Mouse (Mus musculus) spleen, postnatal 10 days (tissue): ENCODE data around the gene Trmt1.

Source experiments
- DNase-seq, 2 experiments: peaks; one replicate each; pipeline ENCODE4 v3.0.0; 2021 to 2022; ENCODE audit warnings: low spot score in 2 of 2

Gene Trmt1

DNA sequence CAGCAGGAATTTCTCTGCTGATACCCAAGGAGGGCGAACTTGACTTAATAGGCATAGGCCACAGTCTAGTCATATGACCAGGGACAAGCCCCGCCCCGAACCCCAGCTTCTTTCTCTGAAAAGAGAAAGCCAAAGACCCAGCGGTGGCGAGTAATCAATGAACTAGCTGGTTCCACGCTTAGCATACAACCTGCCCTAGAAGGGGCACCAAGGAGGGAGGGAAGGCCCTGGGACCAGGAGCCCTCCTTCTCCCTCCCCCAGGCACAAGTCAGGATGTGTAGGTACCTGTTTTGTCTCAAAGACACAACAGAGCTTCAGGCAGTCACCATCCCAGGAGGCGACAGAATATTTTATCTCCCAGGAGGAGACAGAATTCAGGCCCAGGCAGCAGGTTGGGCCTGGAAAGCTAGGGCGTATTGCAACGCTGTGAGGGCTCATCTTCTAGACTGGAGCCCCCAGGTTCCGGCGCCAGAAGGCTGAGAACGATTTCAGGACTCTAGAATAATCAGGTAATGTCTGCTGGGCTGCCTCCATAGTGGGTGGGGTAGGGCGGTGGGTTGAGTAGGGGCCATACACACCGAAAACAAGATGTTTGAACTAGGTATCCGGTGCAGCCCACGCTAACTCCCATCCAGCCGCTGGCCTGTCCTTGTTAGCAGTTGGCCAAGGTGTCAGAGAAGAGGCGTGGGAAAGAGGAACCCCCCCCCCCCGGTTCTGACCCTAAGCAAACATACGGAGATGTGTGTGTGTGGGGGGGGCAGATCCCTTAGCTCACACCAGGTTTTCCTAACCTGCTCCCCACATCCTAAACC is at the start of gene Trmt1:
Gene Trmt1 (plus strand): TSS at position 117 of the 812 bp plus-strand sequence.
- DNase-seq, result peak; percentile 60 to 78

DNA sequence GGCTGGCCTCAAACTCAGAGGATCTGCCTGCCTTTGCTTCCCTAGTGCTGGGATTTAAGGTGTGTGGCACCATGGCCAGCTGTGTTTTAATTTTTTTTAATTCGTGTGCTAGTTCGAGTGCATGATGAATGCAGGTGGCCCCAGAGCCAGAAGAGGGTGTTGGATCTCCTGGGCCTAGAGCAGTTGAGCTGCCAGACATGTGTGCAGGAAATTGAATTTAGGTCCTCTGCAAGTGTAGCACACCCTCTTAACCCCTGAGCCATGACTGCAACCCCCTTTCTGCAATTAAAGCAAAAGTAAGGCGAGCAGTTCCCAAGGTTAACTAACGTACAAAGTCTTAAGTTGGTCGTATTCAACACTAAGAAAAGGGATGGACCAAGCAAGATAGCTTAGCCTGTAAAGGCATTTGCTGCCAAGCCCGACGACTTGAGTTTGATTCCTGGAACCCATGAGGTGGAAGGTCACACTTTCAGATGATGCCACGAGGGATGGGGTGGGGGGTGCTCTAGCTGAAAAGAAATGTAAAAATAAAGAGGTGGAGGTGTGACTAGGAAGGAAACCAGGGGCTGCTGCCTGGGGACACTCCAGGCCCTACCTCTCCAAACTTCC is 48.1 kb upstream of the Trmt1 start:
- DNase-seq, result no peak

DNA sequence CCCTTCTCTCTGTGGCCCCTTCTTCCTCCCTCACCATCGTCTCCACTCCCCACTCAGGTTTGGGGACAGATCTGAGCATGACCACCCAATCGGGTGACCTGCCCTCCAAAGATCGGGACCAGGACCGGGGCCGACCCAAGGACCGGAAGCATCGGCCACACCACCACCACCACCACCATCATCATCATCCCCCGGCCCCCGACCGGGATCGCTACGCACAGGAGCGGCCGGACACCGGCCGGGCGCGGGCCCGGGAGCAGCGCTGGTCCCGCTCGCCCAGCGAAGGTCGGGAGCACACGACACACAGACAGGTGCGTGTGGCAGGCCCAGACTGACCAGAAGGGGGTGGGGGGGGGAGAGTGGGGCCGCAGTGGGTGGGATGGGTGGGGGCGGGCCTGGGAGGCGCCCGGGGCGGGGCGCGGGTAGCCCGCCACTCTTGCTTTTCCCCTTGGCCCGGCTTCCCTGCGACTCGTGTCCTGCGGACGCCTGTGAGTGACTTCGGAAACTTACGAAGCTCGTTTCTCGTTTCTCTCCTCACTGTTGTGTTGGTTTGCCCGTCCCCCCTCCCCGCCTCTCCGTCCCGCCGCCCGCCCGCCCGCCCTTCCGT is 47.4 kb upstream of the Trmt1 start:
- peak; percentile 50 to 52 for DNase-seq

DNA sequence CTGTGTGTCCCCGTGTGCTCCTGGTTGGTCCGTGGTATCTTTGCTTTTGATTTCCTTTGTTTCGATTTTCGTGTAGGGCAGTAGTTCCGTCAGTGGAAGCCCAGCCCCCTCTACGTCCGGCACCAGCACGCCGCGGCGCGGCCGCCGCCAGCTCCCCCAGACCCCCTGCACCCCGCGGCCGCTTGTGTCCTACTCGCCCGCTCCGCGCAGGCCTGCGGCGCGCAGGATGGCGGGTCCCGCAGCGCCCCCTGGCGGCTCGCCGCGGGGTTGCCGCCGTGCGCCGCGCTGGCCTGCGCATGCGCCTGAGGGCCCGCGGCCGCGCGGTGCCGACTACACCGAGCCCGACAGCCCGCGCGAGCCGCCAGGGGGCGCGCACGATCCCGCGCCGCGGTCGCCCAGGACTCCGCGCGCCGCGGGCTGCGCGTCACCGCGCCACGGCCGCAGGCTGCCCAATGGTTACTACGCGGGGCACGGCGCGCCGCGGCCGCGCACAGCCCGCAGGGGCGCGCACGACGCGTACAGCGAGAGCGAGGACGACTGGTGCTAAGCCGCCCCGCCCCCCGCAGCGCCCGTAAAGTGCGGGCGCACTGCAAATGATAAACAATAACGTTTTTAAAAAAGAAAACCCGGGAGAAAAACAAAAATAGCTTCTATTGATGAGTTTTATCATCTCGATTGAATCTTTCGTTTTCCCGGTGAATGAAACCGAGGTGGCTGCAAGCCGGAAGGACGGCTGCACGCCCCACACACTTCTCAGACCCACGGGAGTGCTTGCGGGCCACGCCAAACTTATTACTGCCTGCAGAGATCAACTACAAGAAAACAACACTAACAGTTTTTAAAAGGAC is 46.7 kb upstream of the Trmt1 start:
- peak; percentile 94 to 96 for DNase-seq

DNA sequence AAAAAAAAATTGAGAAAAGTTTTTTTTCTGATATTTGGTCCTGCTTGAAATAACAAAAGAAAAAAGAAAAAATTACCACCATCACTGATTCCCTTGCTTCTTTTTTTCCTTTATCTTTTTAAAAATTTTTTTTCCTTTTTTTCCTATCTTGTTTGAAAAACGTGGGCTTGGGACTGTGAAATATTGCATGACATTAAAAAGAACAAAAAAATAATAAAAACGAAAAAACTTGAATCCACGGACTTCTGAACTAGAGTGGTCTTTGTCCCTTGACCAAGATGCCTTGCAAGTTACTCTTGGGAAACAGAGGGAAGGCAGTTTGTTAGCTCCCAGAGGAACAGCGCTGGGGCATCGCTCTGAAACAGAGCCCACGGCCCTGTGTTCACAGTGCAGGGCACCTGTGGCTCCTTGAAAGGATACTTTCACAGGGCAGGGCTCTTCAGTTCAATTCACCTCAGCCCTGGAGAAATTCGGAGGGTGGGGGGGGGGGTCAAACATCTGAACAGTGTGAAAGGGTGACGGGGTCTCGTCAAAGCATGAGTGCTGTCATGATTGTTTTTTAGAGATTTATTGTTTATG is 46.0 kb upstream of the Trmt1 start:
- no peak for DNase-seq

DNA sequence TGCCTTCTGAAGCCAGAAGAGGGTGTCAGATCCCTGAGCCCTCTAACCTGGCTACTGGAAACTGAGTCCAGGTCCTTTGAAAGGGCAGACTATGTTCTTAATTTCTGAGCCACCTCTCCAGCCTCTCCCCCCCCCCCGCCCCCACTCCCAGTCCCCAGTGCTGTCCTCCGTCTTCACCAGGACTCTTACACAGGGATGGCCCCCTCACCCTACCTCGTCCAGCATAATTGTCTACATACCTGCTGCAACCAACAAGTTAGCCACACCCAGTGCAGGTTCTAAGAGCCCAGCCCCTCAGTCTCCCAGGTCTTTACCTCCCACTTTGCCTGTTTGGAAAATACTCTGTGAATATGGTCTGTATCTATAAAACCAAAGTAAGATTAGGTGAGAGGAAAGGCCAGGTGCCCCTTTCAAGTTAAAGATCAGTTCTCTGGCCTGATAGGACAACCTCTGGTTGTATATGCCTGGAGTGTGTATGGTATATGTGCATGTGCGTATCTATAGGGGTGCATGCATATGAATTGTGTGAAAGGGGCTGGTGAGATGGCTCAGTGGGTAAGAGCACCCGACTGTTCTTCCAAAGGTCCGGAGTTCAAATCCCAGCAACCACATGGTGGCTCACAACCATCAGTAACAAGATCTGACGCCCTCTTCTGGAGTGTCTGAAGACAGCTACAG is 45.4 kb upstream of the Trmt1 start:
- DNase-seq, result no peak

DNA sequence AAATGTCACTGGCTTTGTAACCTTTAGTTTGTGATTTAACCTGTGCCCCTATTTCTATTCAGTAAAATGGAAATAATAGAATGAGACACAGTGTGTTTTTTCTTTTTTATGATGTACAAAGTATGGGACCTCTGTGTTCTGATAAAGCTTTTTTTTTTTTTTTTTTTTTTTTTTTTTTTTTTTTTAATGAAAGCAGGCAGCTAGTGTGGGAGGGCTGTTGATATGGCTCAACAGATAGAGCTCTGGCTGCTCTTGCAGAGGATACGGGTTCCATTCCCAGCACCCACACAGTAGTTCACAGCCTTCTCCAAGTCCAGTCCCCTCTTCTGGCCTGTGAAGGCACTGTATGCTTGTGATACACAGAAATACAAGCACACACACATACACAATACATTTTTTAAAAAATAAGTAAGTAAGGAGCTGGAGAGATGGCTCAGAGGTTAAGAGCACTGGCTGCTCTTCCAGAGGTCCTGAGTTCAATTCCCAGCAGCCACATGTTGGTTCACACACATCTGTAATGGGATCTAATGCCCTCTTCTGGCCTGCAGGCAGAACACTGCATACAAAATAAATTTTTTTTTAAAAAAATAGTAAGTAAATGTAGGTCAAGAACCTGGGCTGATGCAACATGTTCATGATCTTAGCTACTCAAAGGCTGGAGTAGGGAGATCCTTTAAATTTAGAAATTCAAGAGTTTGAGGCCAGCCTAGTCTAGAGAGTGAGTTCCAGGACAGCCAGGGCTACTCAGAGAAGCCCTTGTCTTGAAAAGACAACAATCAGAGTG is 44.3 kb upstream of the Trmt1 start:
- no peak for DNase-seq

DNA sequence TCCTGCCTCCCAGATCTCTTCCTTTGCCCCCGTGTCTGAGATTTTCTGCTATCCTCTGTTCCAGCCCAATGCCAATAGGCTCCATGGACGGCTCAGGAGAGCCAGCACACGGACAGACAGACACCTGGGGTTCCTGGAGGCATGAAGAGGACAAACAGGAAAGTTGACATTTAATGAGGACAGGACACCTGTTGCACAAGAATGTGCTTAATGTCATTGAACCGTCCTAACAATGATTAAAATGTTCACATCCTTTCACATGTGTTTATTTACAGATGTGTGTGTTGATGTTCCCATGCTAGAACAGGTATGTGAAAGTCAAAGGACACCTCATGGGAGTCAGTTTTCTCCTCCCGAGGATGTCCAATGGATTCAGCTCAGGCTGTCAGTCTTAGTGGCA is 43.1 kb upstream of the Trmt1 start:
- no peak for DNase-seq

DNA sequence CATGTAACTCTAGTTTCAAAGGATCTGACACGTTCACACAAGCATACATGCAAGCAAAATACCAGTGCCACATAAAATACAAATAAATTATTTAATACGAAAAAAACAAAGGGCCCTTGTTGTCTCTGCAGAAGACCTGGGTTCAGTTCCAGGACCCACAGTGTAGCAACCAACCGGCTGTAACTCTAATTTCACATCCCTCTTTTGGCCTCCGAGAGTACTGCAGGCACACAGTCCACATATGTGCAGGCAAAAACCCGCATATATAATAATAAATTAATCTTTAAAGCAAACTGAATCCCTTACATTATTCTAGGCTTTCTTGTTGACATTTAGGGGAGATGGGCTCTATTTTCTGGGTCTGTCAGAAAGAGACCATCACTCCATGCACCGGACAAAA is 39.3 kb upstream of the Trmt1 start:
- DNase-seq, result peak in 1 of 2 experiments; percentile 54

DNA sequence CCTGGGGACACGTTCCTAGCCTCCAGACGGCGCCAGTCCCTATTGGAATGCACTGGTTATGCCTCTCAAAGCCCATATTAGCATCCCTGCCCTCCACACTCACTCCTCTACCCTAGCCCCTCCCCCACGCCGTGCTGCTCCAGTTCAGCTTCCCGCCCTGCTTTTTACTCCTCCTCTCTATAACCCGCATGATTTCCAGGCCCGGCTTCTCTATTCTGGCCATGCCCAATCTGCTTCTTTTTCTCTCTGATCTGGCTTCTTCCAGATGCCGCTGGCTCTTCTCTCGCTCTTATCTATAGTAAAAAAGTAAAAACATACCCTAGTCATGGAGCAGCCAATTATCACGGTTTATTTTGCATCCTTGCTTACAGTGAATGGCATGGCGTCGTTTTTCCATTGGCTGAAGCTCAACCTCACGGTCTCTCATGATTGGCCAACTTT is 38.6 kb upstream of the Trmt1 start:
- no peak for DNase-seq

DNA sequence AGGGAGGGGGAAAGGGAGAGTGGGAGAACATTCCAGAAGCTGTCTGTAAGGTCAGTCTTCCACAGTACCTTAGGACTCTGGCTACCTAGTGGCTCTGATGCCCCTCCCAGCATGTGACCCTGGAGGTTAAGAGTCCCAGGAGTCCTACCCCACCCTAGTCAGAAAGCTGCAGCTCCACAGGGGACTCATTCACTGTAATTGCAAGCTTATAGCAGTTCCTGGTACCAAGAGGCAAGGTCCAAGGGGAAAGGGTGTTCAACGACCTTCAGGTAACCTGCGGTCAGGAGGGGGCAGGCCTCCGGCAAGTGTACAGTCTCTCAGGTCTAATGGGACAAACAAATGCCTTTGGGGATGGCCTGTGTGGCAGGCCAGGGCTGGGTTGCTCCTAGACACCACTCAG is 35.9 kb upstream of the Trmt1 start:
- DNase-seq, result no peak

DNA sequence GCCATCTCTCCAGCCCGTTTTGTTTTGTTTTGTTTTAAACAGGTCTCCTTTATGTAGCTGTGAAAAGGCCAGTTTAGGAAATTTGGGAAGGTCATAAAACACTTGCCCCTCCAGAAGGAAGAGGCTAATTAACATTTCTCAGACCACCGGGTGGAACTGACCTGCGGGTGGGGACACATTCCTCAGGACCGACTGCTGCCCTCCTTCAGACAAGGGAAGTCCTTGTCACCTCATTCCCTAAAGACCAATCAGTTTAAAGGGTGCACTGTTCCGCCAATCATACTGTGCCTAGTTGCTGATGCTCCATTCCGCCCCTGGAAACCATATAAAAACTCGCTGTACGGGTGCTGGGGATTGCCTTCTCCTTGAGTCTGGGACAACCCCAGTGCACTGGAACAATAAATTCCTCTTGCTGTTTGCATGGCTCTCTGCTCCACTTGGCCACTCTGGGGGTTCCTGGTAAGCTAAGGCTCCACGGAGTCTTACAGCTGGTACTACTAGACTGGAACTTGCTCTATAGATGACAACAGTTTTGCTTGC is 32.9 kb upstream of the Trmt1 start:
- DNase-seq, result no peak

DNA sequence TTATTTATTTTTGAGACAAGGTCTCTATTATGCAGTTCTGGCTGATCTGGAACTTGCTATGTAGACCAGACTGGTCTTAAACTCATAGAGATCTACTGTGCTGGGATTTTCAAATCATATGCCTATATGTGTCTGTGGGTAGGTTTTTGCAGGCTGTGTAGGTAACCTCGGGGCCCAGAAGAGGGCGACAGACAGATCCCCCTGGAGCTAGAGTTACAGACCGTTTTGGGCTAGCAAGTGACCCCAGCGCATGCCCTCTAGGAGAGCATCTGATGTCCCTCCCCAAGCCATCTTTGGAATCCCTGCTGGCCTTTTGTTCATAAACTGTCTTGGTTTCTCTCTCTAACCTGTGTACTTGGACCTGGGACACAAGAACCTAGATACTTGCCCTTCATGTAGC is 31.5 kb upstream of the Trmt1 start:
- peak in 1 of 2 experiments; percentile 50 for DNase-seq

DNA sequence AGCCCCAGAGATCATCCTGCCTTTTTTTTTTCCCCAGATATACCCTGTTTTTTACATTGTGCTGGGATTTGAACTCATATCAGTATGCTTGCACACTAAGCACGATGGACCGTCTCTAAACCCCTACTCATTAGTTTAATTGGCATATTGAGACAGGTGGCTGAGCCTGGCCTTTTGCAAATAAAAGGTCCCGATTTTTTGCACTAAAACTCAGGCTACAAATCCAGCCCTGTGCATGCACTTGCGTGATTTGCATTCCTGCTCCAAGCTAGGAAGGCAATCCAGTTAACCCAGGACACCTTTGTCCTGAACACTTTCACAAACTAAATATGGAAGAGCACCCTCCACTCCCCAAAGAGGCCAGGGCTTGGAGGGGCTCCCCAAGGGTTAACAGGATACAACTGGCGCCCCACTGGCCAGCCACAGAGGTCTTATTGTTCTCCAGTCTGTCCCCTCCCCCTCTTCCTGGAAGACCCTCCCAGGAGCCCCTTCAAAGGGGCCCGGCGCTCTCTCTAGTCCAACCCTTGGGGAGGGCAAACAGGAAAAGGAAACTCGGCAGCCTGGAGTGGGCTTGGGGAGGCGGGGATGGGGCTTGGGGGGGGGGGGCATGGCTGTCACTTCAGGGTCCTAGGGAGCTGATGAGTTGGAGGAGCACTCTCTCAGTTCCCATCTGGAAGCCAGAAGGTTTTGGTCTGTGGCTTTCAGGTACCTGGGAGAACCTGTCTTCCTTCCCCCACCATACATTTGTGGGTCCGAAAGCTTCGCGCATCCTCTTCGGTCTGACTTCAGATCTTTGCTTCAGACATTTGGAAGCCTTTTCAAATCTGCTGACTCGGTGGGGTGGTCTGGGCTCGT is 30.5 kb upstream of the Trmt1 start:
- no peak for DNase-seq

DNA sequence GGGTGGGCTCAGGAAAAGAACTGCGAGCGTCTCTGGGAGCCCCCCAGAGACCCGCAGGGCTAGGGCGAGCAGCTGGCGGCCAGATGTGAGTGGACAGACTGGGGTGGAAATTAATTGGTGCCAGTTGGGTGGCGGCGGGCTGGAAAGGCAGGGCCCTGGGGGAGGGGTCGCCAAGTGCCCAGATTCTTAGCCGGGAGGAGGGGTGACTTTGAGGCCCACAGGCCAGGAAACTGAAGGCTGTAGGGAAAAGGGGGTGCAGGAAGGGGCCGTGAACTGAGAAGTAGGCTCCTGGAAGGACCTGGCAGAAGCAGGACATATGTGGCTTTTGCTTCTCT is 29.9 kb upstream of the Trmt1 start:
- no peak for DNase-seq

DNA sequence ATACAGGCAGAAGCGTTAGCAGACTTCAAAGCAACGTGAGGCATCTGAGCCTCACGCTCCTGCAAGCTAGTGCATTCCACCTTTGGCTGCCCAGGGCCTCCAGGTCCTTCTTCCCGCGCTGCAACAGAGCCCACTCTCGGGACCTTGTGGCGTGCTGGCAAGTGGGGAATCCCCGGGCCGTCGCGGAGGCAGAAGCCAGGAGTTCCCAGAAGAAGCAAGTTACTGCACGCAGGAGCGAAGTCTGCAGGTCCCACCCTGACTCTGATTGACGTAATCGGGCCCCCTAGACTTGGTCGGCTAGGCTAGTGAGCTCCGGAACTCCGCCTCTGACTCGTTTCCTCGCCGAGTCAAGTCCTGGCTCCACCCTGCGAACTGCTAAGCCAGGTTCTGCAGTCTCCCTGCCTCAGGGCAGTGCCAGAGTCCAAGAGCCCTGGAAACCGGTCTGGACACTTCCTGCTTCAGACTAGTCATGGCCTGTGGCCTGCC is 29.4 kb upstream of the Trmt1 start:
- peak; percentile 67 to 76 for DNase-seq

DNA sequence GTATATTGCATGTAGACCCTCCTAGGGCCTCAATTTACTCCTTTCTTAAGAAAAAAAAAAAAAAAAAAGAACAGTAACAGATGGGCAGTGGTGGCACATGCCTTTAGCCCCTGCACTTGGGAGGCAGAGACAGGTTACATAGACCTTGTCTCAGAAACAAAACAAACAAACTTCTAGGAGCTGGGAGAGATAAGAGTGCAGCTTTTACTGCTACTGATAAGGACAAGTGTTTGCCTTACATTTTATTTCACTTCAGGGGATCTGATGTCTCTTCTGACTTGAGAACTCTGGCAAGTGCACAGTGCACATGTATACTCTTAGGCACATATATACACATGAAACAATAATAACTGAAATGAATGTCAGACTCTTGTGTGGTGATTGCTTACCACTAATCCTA is 28.9 kb upstream of the Trmt1 start:
- no peak for DNase-seq

DNA sequence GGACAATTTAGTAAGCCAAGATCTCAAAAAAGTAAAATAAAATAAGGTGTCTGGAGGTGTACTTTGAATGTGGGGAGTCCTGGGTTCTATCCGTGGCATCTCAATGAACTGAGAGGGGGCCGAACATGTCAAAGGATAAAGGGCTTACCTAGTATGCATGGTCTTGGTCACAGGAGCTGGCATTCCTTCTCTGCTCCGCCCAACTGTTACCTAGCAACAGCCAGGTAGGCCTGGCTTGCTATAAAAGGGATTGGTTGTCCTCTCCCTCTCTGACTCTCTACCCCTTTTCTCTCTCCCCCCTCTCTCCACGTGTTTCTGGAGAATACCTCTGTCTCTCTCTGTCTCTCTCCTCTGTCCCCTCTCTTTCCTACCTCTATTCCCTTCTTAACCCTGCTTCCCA is 28.4 kb upstream of the Trmt1 start:
- no peak for DNase-seq

DNA sequence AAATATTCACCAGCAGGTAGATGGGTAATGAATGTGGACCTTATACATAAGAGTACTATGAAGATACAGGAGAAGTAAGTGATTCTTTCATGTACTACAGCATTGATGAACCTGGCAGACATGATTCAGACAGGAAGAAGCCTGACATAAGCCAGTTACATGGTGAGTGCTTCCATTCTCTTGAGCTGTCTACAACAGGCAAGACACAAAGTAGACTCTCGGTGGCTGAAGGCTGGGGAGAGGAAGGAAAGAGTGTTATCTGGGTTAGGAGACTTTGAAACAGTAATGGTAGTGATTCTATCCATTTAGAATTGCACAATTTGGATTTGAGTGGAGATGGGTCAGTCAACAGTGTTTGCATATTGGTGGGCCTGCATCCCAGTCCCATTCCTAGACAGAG is 27.2 kb upstream of the Trmt1 start:
- DNase-seq, result no peak
